Mouse (Mus musculus): Measurements from ENCODE around the gene Stard3. TPM values are rescaled to one million over a fixed set of nuclear protein-coding genes. Genes with fewer than 3 reads are reported as not detected.
"Not testable (repeated sequence)": the region's sequence is repeated elsewhere in the genome, so short reads cannot be mapped to it uniquely, and the experiment has no call there.

Stard3 gene
- total RNA-seq, 2 experiments from 2014 or later, result 21.3 to 21.8 TPM

DNA sequence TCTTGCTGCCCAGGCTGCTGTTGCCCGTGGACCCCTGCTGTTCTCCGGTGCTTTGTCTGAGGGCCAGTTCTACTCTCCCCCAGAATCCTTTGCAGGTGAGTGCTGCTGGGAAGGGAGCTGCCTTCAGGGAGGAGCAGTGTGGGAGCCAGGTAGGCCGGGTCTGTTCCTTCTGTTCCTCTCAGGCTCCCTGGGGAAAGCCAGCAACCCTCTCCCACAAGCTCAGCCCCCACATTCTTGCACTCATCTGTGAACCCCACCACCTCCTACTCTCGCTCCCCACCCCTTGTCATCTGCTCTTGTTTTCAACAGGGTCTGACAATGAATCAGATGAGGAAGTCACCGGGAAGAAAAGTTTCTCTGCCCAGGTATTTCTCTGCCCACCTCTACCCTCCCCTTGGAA is 18.6 kb downstream of the Stard3 start:
- no peak for DNase-seq

GRCm38 (mm10) chr11:98377787-98378186 is 19.6 kb downstream of the Stard3 start:
- peak; percentile 69 for DNase-seq

DNA sequence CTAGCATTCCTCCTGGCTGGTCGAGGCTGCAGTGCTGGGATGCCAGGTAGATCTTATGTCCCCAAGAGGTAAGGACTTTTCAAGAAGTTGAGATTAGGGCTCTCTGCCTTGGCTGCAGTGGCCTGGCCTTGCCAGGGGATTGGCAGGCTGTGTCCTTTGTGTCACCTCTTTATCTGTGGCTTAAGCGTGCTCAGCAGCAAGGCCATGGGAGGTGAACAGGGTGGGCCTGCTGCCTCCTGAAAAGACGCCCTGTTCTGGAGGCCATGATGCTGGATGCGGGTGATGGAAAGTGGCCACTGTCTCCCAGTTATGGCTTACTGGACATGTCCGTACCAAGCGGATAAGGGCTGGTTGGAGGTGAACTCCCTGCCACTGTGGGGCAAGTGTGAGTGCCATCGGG is 21.2 kb downstream of the Stard3 start:
- no peak for DNase-seq

DNA sequence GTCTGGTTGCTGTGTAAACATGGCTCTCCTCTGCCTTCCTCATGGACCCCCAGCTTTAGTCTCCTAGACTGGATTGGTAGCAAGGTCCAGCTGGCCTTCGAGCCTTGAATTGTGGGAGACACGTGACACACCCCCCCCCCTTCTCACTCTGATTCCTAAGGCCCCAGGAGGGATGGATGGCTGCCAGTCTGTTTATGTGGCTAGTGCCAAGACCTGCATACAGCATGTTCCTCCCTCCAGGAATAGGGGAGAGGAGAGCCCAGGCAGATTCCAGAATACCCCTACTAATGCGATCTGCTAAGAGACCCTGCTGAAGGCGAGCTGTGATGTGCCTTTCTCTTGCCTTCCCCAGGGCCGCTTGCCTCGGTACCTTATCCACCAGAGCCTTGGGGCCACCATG is 21.9 kb downstream of the Stard3 start:
- peak; percentile 71 for DNase-seq

DNA sequence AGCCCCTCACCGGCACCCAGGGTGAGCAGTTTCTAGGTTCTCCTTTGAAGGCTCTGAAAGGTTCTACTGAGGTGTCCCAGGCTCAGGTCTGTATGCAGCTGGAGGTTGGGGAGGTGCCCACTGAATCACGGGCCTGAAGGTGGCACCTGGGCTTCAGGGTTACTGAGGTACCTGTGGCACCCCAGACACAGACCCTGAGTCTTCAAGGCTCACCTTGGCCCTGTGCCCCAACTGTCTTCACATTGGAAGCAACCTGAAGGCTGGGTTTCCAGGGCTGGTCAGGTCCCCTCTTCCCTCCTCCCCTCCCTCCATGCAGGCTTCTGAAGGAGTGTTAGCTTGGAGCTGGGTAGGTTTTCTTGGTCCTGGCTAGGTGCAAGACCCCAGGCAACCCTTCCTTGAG is 23.5 kb downstream of the Stard3 start:
- no peak for DNase-seq

- not testable (repeated sequence) for DNase-seq
Observed at GRCm38 (mm10) chr11:98382405-98382804, 24.2 kb downstream of the Stard3 start.

GRCm38 (mm10) chr11:98383261-98384030 is 25.3 kb downstream of the Stard3 start, which contains the start of gene Tcap:
TSS of gene Tcap (plus strand) at chr11:98383811.
- DNase-seq, result peak; percentile 70

- DNase-seq, result no peak
Observed at GRCm38 (mm10) chr11:98384216-98384615, 26.0 kb downstream of the Stard3 start.

GRCm38 (mm10) chr11:98384721-98385637 is 26.8 kb downstream of the Stard3 start:
- DNase-seq, result peak; percentile 47

- DNase-seq, result no peak
Observed at GRCm38 (mm10) chr11:98385638-98386585, 27.7 kb downstream of the Stard3 start, which contains the start of gene Pnmt. TSS of gene Pnmt (plus strand) at chr11:98386450.

- no peak for DNase-seq
Observed at GRCm38 (mm10) chr11:98386596-98386995, 28.4 kb downstream of the Stard3 start.

GRCm38 (mm10) chr11:98387056-98387577 is 28.9 kb downstream of the Stard3 start:
- DNase-seq, result no peak

- no peak for DNase-seq
Observed at GRCm38 (mm10) chr11:98388282-98388681, 30.1 kb downstream of the Stard3 start.

DNA sequence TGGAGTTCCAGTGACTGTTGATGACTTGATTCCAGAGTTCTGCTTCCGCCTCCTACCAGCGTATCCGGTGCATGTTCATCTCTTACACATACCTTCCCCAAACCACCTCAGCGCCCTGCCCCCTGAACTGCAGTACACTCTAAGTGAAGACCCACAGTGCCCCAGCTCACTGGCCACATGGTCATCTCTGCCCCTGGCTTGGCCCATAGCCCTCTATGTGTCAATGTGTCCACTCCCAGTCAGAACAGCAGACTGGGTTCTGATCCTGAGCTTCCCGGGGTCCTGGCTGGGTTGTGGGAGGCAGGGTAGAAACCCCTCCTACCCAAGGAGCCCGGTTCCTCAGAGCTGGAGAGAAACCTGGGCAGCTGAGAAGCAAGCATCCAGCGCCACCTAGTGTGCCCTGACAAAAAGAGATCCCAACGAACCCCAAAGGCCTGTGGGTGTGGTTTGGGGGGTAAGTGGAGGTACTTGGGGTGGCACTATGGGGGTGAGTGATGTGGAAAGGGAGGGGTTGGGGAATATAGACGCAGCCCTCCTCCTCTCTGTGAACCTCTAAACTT is 31.1 kb downstream of the Stard3 start:
- DNase-seq, result peak; percentile 71

- peak; percentile 4 for DNase-seq
Observed at GRCm38 (mm10) chr11:98390141-98390540, 32.0 kb downstream of the Stard3 start.

DNA sequence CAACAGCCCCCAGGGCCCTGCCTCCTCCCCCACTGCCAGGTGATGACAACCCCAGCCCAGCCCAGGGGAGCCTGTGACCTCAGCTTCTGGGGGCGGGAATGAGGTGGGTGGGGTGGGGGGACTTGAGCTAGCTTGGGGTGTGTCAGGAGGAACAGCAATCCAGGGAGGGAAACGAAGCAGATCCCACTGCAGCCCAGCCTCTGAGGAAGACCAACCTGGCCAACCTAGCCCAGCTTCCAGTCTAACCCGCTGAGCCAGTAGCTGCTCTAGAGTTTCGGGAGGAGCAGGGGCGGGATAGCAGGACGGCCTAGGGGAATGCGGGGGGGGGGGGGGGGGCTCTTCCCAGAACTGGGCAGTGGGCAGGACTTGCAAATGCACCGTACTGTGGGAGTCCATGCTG is 33.9 kb downstream of the Stard3 start:
- no peak for DNase-seq

DNA sequence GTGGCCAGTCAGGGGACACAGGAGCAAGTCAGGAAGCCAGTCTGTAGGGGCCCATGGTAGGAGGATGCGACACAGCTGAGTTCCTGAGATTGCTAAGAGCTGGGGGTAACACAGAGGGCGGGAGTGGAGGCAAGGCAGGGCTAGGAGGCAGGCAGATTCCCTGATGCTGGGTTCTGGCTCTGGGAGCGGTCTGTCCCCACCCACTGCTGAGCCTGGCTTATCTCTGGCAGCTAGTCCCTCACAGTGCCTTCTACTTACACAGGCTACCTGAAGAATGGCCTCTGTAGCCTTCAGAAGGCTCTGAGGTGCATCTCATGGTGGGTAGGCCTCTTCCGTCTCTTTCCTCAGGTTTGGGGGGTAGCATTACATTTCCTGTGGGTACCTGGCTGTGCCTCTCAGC is 34.5 kb downstream of the Stard3 start:
- DNase-seq, result peak; percentile 33

GRCm38 (mm10) chr11:98393317-98393716 is 35.1 kb downstream of the Stard3 start:
- peak; percentile 84 for DNase-seq

- DNase-seq, result peak; percentile 77
Observed at GRCm38 (mm10) chr11:98394301-98394700, 36.1 kb downstream of the Stard3 start.

GRCm38 (mm10) chr11:98395041-98395440 is 36.9 kb downstream of the Stard3 start:
- DNase-seq, result peak; percentile 80

- DNase-seq, result no peak
Observed at GRCm38 (mm10) chr11:98397946-98398345, 39.8 kb downstream of the Stard3 start.

Data from heart, postnatal 4 days (tissue).